Mouse (Mus musculus): ENCODE results near the gene Iqch. TPM values are rescaled to one million over a fixed set of nuclear protein-coding genes. Genes with fewer than 3 reads are reported as not detected.

Iqch gene
- polyA plus RNA-seq, 1 experiment from 2014 or later, result 0.04 TPM

DNA sequence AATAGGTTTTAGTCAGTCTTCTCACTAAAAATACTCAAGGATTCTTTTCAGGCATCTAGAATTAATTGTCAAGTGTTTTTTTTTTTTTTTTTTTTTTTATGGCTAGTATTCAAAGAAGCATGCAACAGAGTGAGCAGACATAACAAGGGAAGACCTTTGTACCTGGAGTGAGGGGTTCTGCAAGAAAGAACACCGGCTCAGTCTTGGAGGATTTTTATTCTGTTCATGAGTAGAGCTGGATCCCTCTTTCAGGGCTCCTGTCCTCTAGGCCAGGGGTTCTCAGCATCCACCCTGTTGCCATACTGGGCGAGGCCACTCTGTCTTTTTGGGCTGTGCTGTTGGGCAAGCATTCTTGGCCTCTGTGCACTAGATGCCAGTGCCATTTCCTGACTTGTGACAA lies 7.5 kb upstream of the Iqch start:
- H3K27ac ChIP-seq, result no peak overlapping the region
- no peak overlapping the region for H3K4me2 ChIP-seq
- no peaks in the 10 kb centered on the region for H3K9me3 ChIP-seq (replicated peaks)
- H3K36me3 ChIP-seq, result no peaks in the 10 kb centered on the region
- ATAC-seq (replicated peaks; ENCODE audit: low FRiP score), result no peak
- H3K9ac ChIP-seq, result no peak overlapping the region
- peaks cover 52% of the 10 kb centered on the region for H3K4me1 ChIP-seq
- WGBS, result 95% methylated on average over 2 of the region's 2 CpGs
- H3K4me3 ChIP-seq (replicated peaks), result no peak overlapping the region
- no peaks in the 10 kb centered on the region for H3K27me3 ChIP-seq

DNA sequence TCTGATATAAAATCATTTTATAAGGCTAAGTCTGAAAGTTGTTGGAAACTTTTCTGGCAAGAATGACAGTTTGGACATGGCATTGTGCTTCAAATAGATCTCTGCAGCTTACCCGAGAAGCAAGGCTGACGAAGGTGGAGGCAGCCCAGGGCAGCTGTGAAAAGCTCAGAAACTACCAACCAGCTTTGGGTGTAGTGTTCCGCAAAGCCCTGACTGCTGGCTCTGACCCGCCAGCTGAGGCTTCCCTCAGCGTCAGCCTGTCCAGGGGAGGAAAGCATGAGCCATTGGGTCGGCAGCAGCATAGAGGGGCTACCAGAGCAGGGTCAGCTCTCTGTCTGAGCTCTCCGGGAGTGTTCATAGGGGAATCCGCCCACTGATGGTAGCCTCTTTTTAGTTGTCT lies 7.0 kb upstream of the Iqch start:
- WGBS, result 66% methylated on average over 8 of the region's 8 CpGs
- Histone ChIP-seq H3K27me3 (no peaks in the 10 kb centered on the region), H3K9me3 (replicated peaks) (no peaks in the 10 kb centered on the region), H3K36me3 (no peaks in the 10 kb centered on the region), H3K4me3 (replicated peaks) (no peak overlapping the region), H3K27ac (no peak overlapping the region), H3K4me2 (no peak overlapping the region), H3K9ac (no peak overlapping the region), H3K4me1 (peaks cover 52% of the 10 kb centered on the region)
- ATAC-seq (replicated peaks; ENCODE audit: low FRiP score), result no peak

- H3K4me2 ChIP-seq, result no peak overlapping the region
- H3K27ac ChIP-seq, result no peak overlapping the region
- H3K4me3 ChIP-seq (replicated peaks), result no peak overlapping the region
- H3K4me1 ChIP-seq, result peaks cover 55% of the 10 kb centered on the region
- 89% methylated on average over 6 of the region's 6 CpGs for WGBS
- H3K36me3 ChIP-seq, result no peaks in the 10 kb centered on the region
- no peak for ATAC-seq (replicated peaks; ENCODE audit: low FRiP score)
- H3K27me3 ChIP-seq, result no peaks in the 10 kb centered on the region
- no peaks in the 10 kb centered on the region for H3K9me3 ChIP-seq (replicated peaks)
- H3K9ac ChIP-seq, result no peak overlapping the region
Observed at GRCm38 (mm10) chr9:63608006-63608405, 5.7 kb upstream of the Iqch start.

DNA sequence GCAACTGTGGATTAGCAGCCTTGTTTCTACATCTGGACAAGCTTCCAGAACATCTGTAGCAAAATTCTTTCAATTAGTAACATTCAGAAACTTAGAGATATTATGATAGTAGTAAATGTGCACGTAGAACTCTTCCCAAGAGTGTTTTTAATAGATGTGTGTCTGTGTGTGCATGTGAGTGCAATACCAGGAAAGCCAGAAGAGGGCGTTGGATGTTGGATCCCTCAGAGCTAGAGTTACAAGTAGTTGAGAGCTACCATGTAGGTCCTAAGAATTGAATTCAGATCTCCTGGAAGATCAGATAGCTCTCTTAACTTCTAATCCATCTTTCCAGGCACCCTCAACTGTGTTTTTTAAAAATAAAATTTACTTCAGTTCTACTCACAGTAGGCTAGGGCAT lies 4.3 kb upstream of the Iqch start:
- ATAC-seq (replicated peaks; ENCODE audit: low FRiP score), result no peak
- Histone ChIP-seq H3K9ac (no peak overlapping the region), H3K36me3 (no peaks in the 10 kb centered on the region), H3K27me3 (no peaks in the 10 kb centered on the region), H3K4me3 (replicated peaks) (no peak overlapping the region), H3K9me3 (replicated peaks) (no peaks in the 10 kb centered on the region), H3K4me1 (peaks cover 46% of the 10 kb centered on the region), H3K27ac (no peak overlapping the region), H3K4me2 (no peak overlapping the region)
- WGBS, result 80% methylated on average over 2 of the region's 2 CpGs

DNA sequence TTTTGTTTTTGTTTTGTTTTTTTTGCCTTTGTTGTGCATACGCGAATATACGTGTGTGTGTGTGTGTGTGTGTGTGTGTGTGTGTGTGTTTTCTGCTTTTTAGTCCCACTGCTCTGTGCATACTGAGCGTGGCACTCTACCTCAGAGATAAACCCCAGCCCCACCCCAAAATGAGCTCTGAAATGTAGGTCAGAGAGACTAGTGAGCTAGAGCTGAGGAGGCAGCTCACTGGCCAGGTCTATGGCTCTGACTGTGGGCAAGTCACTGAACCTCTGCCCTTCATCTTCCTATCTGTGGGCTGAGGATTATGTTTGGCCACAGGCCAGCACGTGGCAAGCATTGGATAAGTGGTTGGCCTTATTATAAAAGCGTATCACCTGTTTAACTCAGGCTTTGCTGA lies 1.6 kb upstream of the Iqch start:
- WGBS, result 65% methylated on average over 6 of the region's 6 CpGs
- no peak for ATAC-seq (replicated peaks; ENCODE audit: low FRiP score)
- H3K36me3 ChIP-seq, result no peaks in the 10 kb centered on the region
- no peaks in the 10 kb centered on the region for H3K27me3 ChIP-seq
- peak overlapping the region; percentile 66 for H3K4me2 ChIP-seq
- H3K4me1 ChIP-seq, result peaks cover 24% of the 10 kb centered on the region
- H3K9ac ChIP-seq, result no peak overlapping the region
- H3K4me3 ChIP-seq (replicated peaks), result peak overlapping the region; percentile 90
- no peak overlapping the region for H3K27ac ChIP-seq
- no peaks in the 10 kb centered on the region for H3K9me3 ChIP-seq (replicated peaks)

- no peak for ATAC-seq (replicated peaks; ENCODE audit: low FRiP score)
Observed at GRCm38 (mm10) chr9:63596660-63597059, 5.6 kb downstream of the Iqch start.

GRCm38 (mm10) chr9:63595652-63596051 lies 6.6 kb downstream of the Iqch start:
- Histone ChIP-seq H3K27me3 (no peaks in the 10 kb centered on the region), H3K9me3 (replicated peaks) (no peaks in the 10 kb centered on the region), H3K4me2 (no peak overlapping the region), H3K27ac (no peak overlapping the region), H3K36me3 (no peaks in the 10 kb centered on the region), H3K4me1 (no peaks in the 10 kb centered on the region), H3K4me3 (replicated peaks) (no peak overlapping the region), H3K9ac (no peak overlapping the region)
- 87% methylated on average over 8 of the region's 8 CpGs for WGBS
- no peak for ATAC-seq (replicated peaks; ENCODE audit: low FRiP score)

More at GRCm38 (mm10) chr9:63596660-63597059, 5.6 kb downstream of the Iqch start:
- Histone ChIP-seq H3K4me1 (no peaks in the 10 kb centered on the region), H3K27ac (no peak overlapping the region), H3K9ac (no peak overlapping the region), H3K36me3 (no peaks in the 10 kb centered on the region), H3K27me3 (no peaks in the 10 kb centered on the region), H3K4me3 (replicated peaks) (no peak overlapping the region), H3K4me2 (no peak overlapping the region), H3K9me3 (replicated peaks) (no peaks in the 10 kb centered on the region)
- WGBS, result 80% methylated on average over 9 of the region's 9 CpGs

- H3K4me1 ChIP-seq, result no peaks in the 10 kb centered on the region
- no peaks in the 10 kb centered on the region for H3K27me3 ChIP-seq
- no peak overlapping the region for H3K4me2 ChIP-seq
- H3K4me3 ChIP-seq (replicated peaks), result no peak overlapping the region
- no peak overlapping the region for H3K27ac ChIP-seq
- no peaks in the 10 kb centered on the region for H3K9me3 ChIP-seq (replicated peaks)
- 91% methylated on average over 1 of the region's 1 CpGs for WGBS
- H3K36me3 ChIP-seq, result no peaks in the 10 kb centered on the region
- no peak for ATAC-seq (replicated peaks; ENCODE audit: low FRiP score)
- no peak overlapping the region for H3K9ac ChIP-seq
Observed at GRCm38 (mm10) chr9:63595032-63595431, 7.3 kb downstream of the Iqch start.

- no peaks in the 10 kb centered on the region for H3K36me3 ChIP-seq
- H3K9me3 ChIP-seq (replicated peaks), result no peaks in the 10 kb centered on the region
- H3K4me3 ChIP-seq (replicated peaks), result no peak overlapping the region
- H3K4me1 ChIP-seq, result no peaks in the 10 kb centered on the region
- no peak overlapping the region for H3K27ac ChIP-seq
- H3K4me2 ChIP-seq, result no peak overlapping the region
- no peak overlapping the region for H3K9ac ChIP-seq
- WGBS, result 84% methylated on average over 8 of the region's 8 CpGs
- no peaks in the 10 kb centered on the region for H3K27me3 ChIP-seq
- no peak for ATAC-seq (replicated peaks; ENCODE audit: low FRiP score)
Observed at GRCm38 (mm10) chr9:63591661-63592256, 10.5 kb downstream of the Iqch start.

DNA sequence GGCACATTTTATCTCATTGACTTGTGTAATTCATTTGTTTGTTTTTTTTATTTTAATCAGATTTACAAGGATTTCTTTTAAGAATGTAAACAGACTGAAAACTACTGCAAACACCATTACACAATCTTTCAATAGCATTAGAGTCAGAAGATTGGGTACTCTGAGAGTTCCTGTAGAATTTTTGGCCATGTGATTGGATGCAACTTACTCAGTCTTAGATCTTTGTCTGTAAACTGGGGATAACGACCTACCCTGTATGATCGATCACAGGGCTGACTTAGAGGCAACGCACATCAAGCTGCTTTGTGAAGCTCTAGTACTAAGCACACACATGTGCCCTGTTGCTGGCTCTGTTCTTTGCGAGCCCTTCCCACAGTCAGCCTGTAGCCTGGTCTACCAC lies 11.7 kb downstream of the Iqch start:
- no peaks in the 10 kb centered on the region for H3K27me3 ChIP-seq
- 96% methylated on average over 4 of the region's 4 CpGs for WGBS
- no peak for ATAC-seq (replicated peaks; ENCODE audit: low FRiP score)

GRCm38 (mm10) chr9:63589209-63589608 lies 13.1 kb downstream of the Iqch start:
- H3K9me3 ChIP-seq (replicated peaks), result 0 out of 2 replicates have a peak, but pooled peaks cover 3% of the 10 kb centered on the region
- H3K9ac ChIP-seq, result no peak overlapping the region
- H3K27ac ChIP-seq, result no peak overlapping the region
- no peak overlapping the region for H3K4me3 ChIP-seq (replicated peaks)
- H3K27me3 ChIP-seq, result no peaks in the 10 kb centered on the region
- no peak overlapping the region for H3K4me2 ChIP-seq
- WGBS, result 34% methylated on average over 6 of the region's 6 CpGs
- no peaks in the 10 kb centered on the region for H3K4me1 ChIP-seq
- no peaks in the 10 kb centered on the region for H3K36me3 ChIP-seq
- ATAC-seq (replicated peaks; ENCODE audit: low FRiP score), result no peak

More for the DNA sequence above, 11.7 kb downstream of the Iqch start:
- Histone ChIP-seq H3K27ac (no peak overlapping the region), H3K36me3 (no peaks in the 10 kb centered on the region), H3K9me3 (replicated peaks) (0 out of 2 replicates have a peak, but pooled peaks cover 3% of the 10 kb centered on the region), H3K4me1 (no peaks in the 10 kb centered on the region), H3K4me2 (no peak overlapping the region), H3K4me3 (replicated peaks) (no peak overlapping the region), H3K9ac (no peak overlapping the region)

DNA sequence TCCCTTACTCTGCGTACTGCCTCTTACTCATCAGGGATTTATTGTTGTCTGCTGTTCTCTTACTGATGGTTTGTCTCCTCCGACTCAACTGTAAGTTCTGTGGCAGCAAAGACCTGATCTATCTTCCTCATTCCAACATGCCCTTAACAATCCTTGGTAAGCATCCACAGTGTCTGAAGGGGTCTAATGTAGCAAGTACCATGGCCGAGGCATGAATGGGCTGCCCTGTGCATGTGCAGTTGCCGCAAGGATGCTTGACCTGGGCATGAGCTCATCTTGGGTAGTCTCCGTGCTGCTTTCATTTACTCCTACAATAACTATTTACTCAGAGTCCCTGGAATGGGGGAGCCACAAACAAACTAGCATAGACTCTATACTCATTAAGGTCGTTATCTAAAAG lies 17.0 kb downstream of the Iqch start:
- no peak for ATAC-seq (replicated peaks; ENCODE audit: low FRiP score)
- H3K4me2 ChIP-seq, result no peak overlapping the region
- no peaks in the 10 kb centered on the region for H3K4me1 ChIP-seq
- no peak overlapping the region for H3K9ac ChIP-seq
- no peaks in the 10 kb centered on the region for H3K36me3 ChIP-seq
- H3K27me3 ChIP-seq, result no peaks in the 10 kb centered on the region
- 0 out of 2 replicates have a peak, but pooled peaks cover 3% of the 10 kb centered on the region for H3K9me3 ChIP-seq (replicated peaks)
- H3K27ac ChIP-seq, result no peak overlapping the region
- H3K4me3 ChIP-seq (replicated peaks), result no peak overlapping the region
- 91% methylated on average over 6 of the region's 6 CpGs for WGBS

- 84% methylated on average over 4 of the region's 4 CpGs for WGBS
- Histone ChIP-seq H3K9me3 (replicated peaks) (0 out of 2 replicates have a peak, but pooled peaks cover 3% of the 10 kb centered on the region), H3K4me2 (no peak overlapping the region), H3K4me3 (replicated peaks) (no peak overlapping the region), H3K4me1 (no peaks in the 10 kb centered on the region), H3K27ac (no peak overlapping the region), H3K27me3 (no peaks in the 10 kb centered on the region), H3K9ac (no peak overlapping the region), H3K36me3 (no peaks in the 10 kb centered on the region)
- no peak for ATAC-seq (replicated peaks; ENCODE audit: low FRiP score)
Observed at GRCm38 (mm10) chr9:63581778-63582177, 20.5 kb downstream of the Iqch start.
